Mouse (Mus musculus) heart, adult 2 months (tissue): ENCODE results near the gene Syap1. TPM values are rescaled to one million over a fixed set of nuclear protein-coding genes. Genes with fewer than 3 reads are reported as not detected.

Experiments used
- DNase-seq, 2 experiments: peaks; one replicate each; pipeline ENCODE4 v3.0.0; 2021
- H3K27ac ChIP-seq: fragments of 200-600 bp; 2 replicates; pipeline ENCODE4 v1.8.1; 2022
- H3K27me3 ChIP-seq: fragments of 200-500 bp; 2 replicates; pipeline ENCODE4 v1.6.1; 2012; ENCODE audit warnings: mild to moderate bottlenecking, low read length, inconsistent platforms, mixed read lengths; ENCODE audit not compliant: control insufficient read depth, insufficient read depth
- H3K36me3 ChIP-seq: fragments of 200-500 bp; 2 replicates; pipeline ENCODE4 v1.6.1; 2012; ENCODE audit warnings: low read length, inconsistent platforms; ENCODE audit not compliant: control insufficient read depth, insufficient read depth
- H3K4me1 ChIP-seq: fragments of 200-500 bp; 2 replicates; pipeline ENCODE4 v1.6.1; 2011; ENCODE audit warnings: low read length; ENCODE audit not compliant: control insufficient read depth, insufficient read depth
- H3K4me3 ChIP-seq: fragments of 200-600 bp; 2 replicates; pipeline ENCODE4 v1.8.1; 2022
- H3K79me2 ChIP-seq: fragments of 200-500 bp; replicated peaks from 2 replicates; pipeline ENCODE4 v1.6.1; 2012; ENCODE audit warnings: mild to moderate bottlenecking, inconsistent platforms, low read length, moderate library complexity, mixed read lengths; ENCODE audit not compliant: control insufficient read depth, insufficient read depth
- H3K9ac ChIP-seq: fragments of 200-500 bp; 2 replicates; pipeline ENCODE4 v1.6.1; 2012; ENCODE audit warnings: low read depth, mild to moderate bottlenecking, control low read depth, inconsistent platforms, low read length, mixed read lengths
- CTCF ChIP-seq: fragments of 200-600 bp; IDR thresholded peaks from 2 replicates; pipeline ENCODE4 v1.8.1; 2022; ENCODE audit warnings: antibody characterized with exemption, mild to moderate bottlenecking, moderate library complexity
- EP300 ChIP-seq: fragments of 200-500 bp; IDR thresholded peaks from 2 replicates; pipeline ENCODE4 v1.6.1; 2011; ENCODE audit warnings: low read depth, low read length, control low read depth; ENCODE audit not compliant: insufficient read depth
- POLR2A ChIP-seq: fragments of 200-500 bp; IDR thresholded peaks from 2 replicates; pipeline ENCODE4 v1.6.1; 2011; ENCODE audit warnings: mild to moderate bottlenecking, low read depth, low read length, control low read depth; ENCODE audit not compliant: insufficient read depth
- WGBS: fragments of 180-500 bp; shearing (Covaris S2); methylation state at CpG from one replicate; pipeline ENCODE4 v1.1.7; 2018; 5-methylcytosine and 5-hydroxymethylcytosine counted together
- intact Hi-C: fragments of 180-260 bp; cut with DNase I; formaldehyde crosslinking; loops from one replicate; pipeline ENCODE4 v1.15.1; 2025
- microRNA-seq, 2 experiments: library from miRNA; unstranded; fragments of <30 nt; microRNA quantifications; one replicate each; pipeline ENCODE4 v1.2.0; 2021
- polyA plus RNA-seq: library from polyadenylated mRNA; depleted of rRNA; stranded (reverse); fragments of >200 nt; gene quantifications from 2 replicates; pipeline ENCODE4 v1.2.3, GENCODE M21; 2012; rRNA removed
- total RNA-seq, 2 experiments: library from RNA; stranded (reverse); gene quantifications; 2 replicates each; pipeline ENCODE4 v1.2.3; 2021

Syap1 gene
- total and polyA plus RNA-seq, 3 experiments: 7.2 to 27.0 (median 26.5) TPM

DNA sequence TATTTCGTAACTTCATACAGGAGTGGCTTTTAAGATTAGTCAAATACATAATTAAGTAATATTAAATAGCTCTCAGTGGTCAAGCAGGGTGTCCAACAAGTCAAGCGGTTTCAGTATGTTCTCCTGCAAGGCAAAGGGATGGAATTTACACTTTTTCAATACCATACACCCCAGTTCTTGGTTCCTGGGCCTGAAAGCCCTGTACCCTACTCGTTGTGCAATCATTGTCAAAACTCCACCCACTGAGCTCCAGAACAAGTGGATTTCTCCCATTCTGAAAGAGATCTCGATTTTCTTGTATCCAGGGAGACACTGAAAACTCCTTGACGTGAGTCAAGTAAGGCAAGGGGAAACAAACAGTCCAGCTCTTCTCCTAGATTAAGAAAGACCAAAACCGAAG, 60.2 kb downstream of the Syap1 start:
- Histone ChIP-seq H3K27ac (no peak overlapping the region), H3K36me3 (no peaks in the 10 kb centered on the region), H3K4me3 (peak overlapping the region; percentile 60; the same call in 1 of the 2 replicates), H3K27me3 (no peaks in the 10 kb centered on the region), H3K9ac (no peak overlapping the region; the same call in 1 of the 2 replicates), H3K4me1 (no peaks in the 10 kb centered on the region), H3K79me2 (no peaks in the 10 kb centered on the region)
- no peak for TF ChIP-seq POLR2A
- TF ChIP-seq EP300: no peak
- TF ChIP-seq CTCF: no peak
- intact Hi-C loops: no loop called here
- peak in 1 of 2 experiments; percentile 2 for DNase-seq
- WGBS: 34% methylated on average over 6 of the region's 6 CpGs

Small RNA genes lying within 50 kb of the gene (microRNA-seq; reads per million reads assigned to microRNA genes)
- 0 reads per million in 2 experiments for gene Mir3473a

Other genes with a start within 250 kb of the Syap1 start
- 1 to 10 TPM in 1 of 2 experiments, under 1 TPM in 1; 0.75 to 1.1 TPM for gene Reps2, start 244.8 kb downstream of the Syap1 start, total RNA-seq
- 0.39 and 0.64 TPM in 2 replicates for gene Reps2, start 244.8 kb downstream of the Syap1 start, polyA plus RNA-seq
- 100 to 1,000 TPM; 134 to 153 TPM for gene Rbbp7, start 128.0 kb downstream of the Syap1 start, total RNA-seq
- 80.6 and 153 TPM in 2 replicates for gene Rbbp7, start 128.0 kb downstream of the Syap1 start, polyA plus RNA-seq
- 1 to 10 TPM; 6.9 to 8.1 TPM for gene Txlng, start 59.0 kb downstream of the Syap1 start, total RNA-seq
- gene Txlng, start 59.0 kb downstream of the Syap1 start, polyA plus RNA-seq: 2.8 and 5.9 TPM in 2 replicates
- 10 to 100 TPM; 12.4 to 16.4 TPM for gene Ctps2, start 12.8 kb upstream of the Syap1 start, total RNA-seq
- 7.2 and 10.8 TPM in 2 replicates for gene Ctps2, start 12.8 kb upstream of the Syap1 start, polyA plus RNA-seq
- not detected for gene S100g, start 76.2 kb upstream of the Syap1 start, total RNA-seq
- not detected in 2 replicates for gene S100g, start 76.2 kb upstream of the Syap1 start, polyA plus RNA-seq